Mouse (Mus musculus): ENCODE data around the gene Trpm4.

GRCm38 (mm10) chr7:45356087-45356486 lies 22.5 kb upstream of the Trpm4 start:
- no peak for TF ChIP-seq CTCF (IDR thresholded peaks at IDR 0.05; ENCODE audit: borderline replicate concordance, insufficient read depth, low read length)
- TF ChIP-seq POLR2A (IDR thresholded peaks at IDR 0.05; ENCODE audit: low read depth, low read length): no peak
